Mouse (Mus musculus) midbrain, embryonic 11.5 days (tissue): ENCODE measurements around the gene Tph1. TPM values are rescaled to one million over a fixed set of nuclear protein-coding genes. Genes with fewer than 3 reads are reported as not detected.

Experiments used
- ATAC-seq: fragments of 200-750 bp; cut with Nextera tagmentation; 2 replicates; pipeline ENCODE4 v1.8.0; 2017; ENCODE audit warnings: moderate TSS enrichment, moderate library complexity; ENCODE audit not compliant: low FRiP score
- DNase-seq: peaks from one replicate; pipeline ENCODE4 v3.0.0; 2015; ENCODE audit warnings: low spot score; ENCODE audit errors: missing footprints
- H3K27ac ChIP-seq: fragments of 300-500 bp; sonication (generic); 2 replicates; pipeline ENCODE4 v1.5.1; 2014; ENCODE audit warnings: low read depth, low read length
- H3K27me3 ChIP-seq: fragments of 300-500 bp; sonication (generic); 2 replicates; pipeline ENCODE4 v1.6.1; 2014; ENCODE audit warnings: mild to moderate bottlenecking, low read length, moderate library complexity, mixed read lengths; ENCODE audit not compliant: control insufficient read depth, insufficient read depth
- H3K36me3 ChIP-seq: fragments of 300-500 bp; sonication (generic); 2 replicates; pipeline ENCODE4 v1.6.1; 2014; ENCODE audit warnings: mild to moderate bottlenecking, low read length, moderate library complexity, mixed read lengths; ENCODE audit not compliant: control insufficient read depth, insufficient read depth
- H3K4me1 ChIP-seq: fragments of 300-500 bp; sonication (generic); 2 replicates; pipeline ENCODE4 v1.6.1; 2014; ENCODE audit warnings: low read length; ENCODE audit not compliant: control insufficient read depth, insufficient read depth
- H3K4me2 ChIP-seq: fragments of 300-500 bp; sonication (generic); 2 replicates; pipeline ENCODE4 v1.6.1; 2014; ENCODE audit warnings: mild to moderate bottlenecking, moderate library complexity
- H3K4me3 ChIP-seq: fragments of 300-500 bp; sonication (generic); 2 replicates; pipeline ENCODE4 v1.5.1; 2014; ENCODE audit warnings: low read depth, low read length
- H3K9ac ChIP-seq: fragments of 300-500 bp; sonication (generic); 2 replicates; pipeline ENCODE4 v1.6.1; 2014; ENCODE audit warnings: low read length
- H3K9me3 ChIP-seq: fragments of 300-500 bp; sonication (generic); 2 replicates; pipeline ENCODE4 v1.6.1; 2016; ENCODE audit warnings: low read length; ENCODE audit not compliant: control insufficient read depth
- WGBS: fragments of 180-500 bp; shearing (Covaris S2); extraction: QIAGEN DNeasy Blood & Tissue Kit; methylation state at CpG from one replicate; pipeline ENCODE4 v1.1.7; 2014; 5-methylcytosine and 5-hydroxymethylcytosine counted together
- polyA plus RNA-seq: library from polyadenylated mRNA; unstranded; fragments of >200 nt; fragmentation: Nextera tagmentation; extraction: Ambion mirVana; gene quantifications from 2 replicates; pipeline ENCODE4 v1.2.1, GENCODE M21; 2014

The Tph1 gene
- 0.21 and 0.59 TPM in 2 replicates for polyA plus RNA-seq

DNA sequence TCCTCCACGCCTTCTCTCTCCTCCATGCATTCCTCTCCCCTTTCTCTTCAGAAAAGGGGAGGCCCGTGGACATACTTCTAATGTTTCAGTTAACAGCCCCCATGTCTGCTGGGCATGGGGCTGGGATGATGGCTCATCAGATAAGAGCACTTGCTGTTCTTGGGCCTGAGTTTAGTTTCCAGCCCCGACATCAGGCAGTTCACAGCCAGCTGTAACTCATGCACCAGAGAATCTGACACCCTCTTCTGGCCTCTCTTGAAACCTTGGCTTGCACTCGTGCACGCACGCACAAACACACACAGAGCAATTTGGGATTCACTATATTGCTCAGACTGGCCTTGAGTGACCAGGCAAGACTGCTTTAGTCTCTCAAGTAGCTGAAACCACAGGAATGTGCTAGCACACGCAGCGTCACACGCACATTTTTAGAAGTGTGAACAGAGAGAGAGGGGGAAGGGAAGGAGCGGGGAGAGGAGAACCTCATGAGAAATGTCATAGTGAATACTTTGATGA lies at the start of gene Tph1:
Tph1 (minus strand) TSS at position 378 of the 513 bp plus-strand sequence.
- Histone ChIP-seq H3K27ac (no peak within 1 kb of the TSS), H3K4me3 (no peak within 1 kb of the TSS), H3K36me3 (no peaks in the 10 kb centered on the region), H3K9ac (no peak within 1 kb of the TSS), H3K4me2 (no peak within 1 kb of the TSS), H3K4me1 (peaks cover 3% of the 10 kb centered on the region), H3K9me3 (no peaks in the 10 kb centered on the region), H3K27me3 (no peaks in the 10 kb centered on the region; the same call in 1 of the 2 replicates)
- no peak for ATAC-seq
- WGBS = 73% methylated on average over 10 of the region's 10 CpGs
- peak; percentile 65 for DNase-seq

DNA sequence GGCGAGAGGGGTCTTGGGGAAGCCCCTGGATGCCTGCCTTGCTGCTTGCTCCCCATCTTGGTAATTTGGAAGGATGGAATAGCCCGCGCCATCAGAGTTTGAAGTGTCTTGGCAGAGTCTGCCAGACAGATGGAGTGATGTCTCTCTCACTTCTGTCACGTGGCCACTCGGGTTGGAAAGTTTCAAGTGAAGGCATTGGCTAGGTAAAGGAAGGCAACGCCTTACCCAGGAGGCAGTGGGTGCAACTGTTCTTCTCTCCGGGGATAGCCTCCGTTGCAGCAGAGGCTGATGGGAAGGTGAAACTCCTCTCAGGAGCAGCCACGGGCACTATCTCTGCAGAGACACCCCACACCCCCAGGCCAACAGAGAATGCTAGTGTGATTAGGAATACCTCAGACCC lies 48.1 kb upstream of the Tph1 start:
- Histone ChIP-seq H3K4me3 (no peak overlapping the region), H3K36me3 (no peaks in the 10 kb centered on the region), H3K4me1 (no peaks in the 10 kb centered on the region), H3K9ac (no peak overlapping the region), H3K27ac (no peak overlapping the region), H3K4me2 (no peak overlapping the region), H3K27me3 (no peaks in the 10 kb centered on the region), H3K9me3 (no peaks in the 10 kb centered on the region)
- ATAC-seq = no peak
- 77% methylated on average over 9 of the region's 9 CpGs for WGBS
- DNase-seq = no peak

- DNase-seq = no peak
- ATAC-seq = no peak
- H3K4me2 ChIP-seq = no peak overlapping the region
- no peaks in the 10 kb centered on the region for H3K27me3 ChIP-seq
- no peak overlapping the region for H3K27ac ChIP-seq
- no peaks in the 10 kb centered on the region for H3K4me1 ChIP-seq
- H3K9ac ChIP-seq = no peak overlapping the region
- H3K9me3 ChIP-seq = no peaks in the 10 kb centered on the region
- WGBS = 81% methylated on average over 7 of the region's 7 CpGs
- no peaks in the 10 kb centered on the region for H3K36me3 ChIP-seq
- H3K4me3 ChIP-seq = no peak overlapping the region
Measured at GRCm38 (mm10) chr7:46719526-46719925, 47.2 kb upstream of the Tph1 start.

- DNase-seq (no peak), ATAC-seq (no peak)
- H3K27me3 ChIP-seq = no peaks in the 10 kb centered on the region
- H3K9ac ChIP-seq = no peak overlapping the region
- no peaks in the 10 kb centered on the region for H3K36me3 ChIP-seq
- no peak overlapping the region for H3K27ac ChIP-seq
- no peak overlapping the region for H3K4me3 ChIP-seq
- 83% methylated on average over 7 of the region's 7 CpGs for WGBS
- no peaks in the 10 kb centered on the region for H3K9me3 ChIP-seq
- H3K4me2 ChIP-seq = no peak overlapping the region
- no peaks in the 10 kb centered on the region for H3K4me1 ChIP-seq
Measured at GRCm38 (mm10) chr7:46718591-46719270, 46.4 kb upstream of the Tph1 start.

- Histone ChIP-seq H3K27me3 (no peaks in the 10 kb centered on the region), H3K36me3 (no peaks in the 10 kb centered on the region), H3K4me1 (no peaks in the 10 kb centered on the region), H3K27ac (no peak overlapping the region), H3K9me3 (no peaks in the 10 kb centered on the region), H3K4me2 (no peak overlapping the region), H3K9ac (no peak overlapping the region), H3K4me3 (no peak overlapping the region)
- no peak for ATAC-seq
- WGBS = 73% methylated on average over 5 of the region's 5 CpGs
- DNase-seq = no peak
Measured at GRCm38 (mm10) chr7:46716897-46717296, 44.6 kb upstream of the Tph1 start.

- ATAC-seq = no peak
Measured at GRCm38 (mm10) chr7:46715600-46715999, 43.3 kb upstream of the Tph1 start, which contains the start of gene Saa3. Gene Saa3, minus strand, starts transcription at chr7:46715700.

GRCm38 (mm10) chr7:46714518-46714917 lies 42.2 kb upstream of the Tph1 start:
- WGBS = 32% methylated on average over 6 of the region's 6 CpGs

More at GRCm38 (mm10) chr7:46715600-46715999, 43.3 kb upstream of the Tph1 start, which contains the start of gene Saa3:
- Histone ChIP-seq H3K27me3 (no peaks in the 10 kb centered on the region), H3K4me1 (no peaks in the 10 kb centered on the region), H3K9ac (no peak within 1 kb of the TSS), H3K36me3 (no peaks in the 10 kb centered on the region), H3K4me3 (no peak within 1 kb of the TSS), H3K27ac (no peak within 1 kb of the TSS), H3K9me3 (no peaks in the 10 kb centered on the region), H3K4me2 (no peak within 1 kb of the TSS)
- no peak for DNase-seq
- 88% methylated on average over 5 of the region's 5 CpGs for WGBS

DNA sequence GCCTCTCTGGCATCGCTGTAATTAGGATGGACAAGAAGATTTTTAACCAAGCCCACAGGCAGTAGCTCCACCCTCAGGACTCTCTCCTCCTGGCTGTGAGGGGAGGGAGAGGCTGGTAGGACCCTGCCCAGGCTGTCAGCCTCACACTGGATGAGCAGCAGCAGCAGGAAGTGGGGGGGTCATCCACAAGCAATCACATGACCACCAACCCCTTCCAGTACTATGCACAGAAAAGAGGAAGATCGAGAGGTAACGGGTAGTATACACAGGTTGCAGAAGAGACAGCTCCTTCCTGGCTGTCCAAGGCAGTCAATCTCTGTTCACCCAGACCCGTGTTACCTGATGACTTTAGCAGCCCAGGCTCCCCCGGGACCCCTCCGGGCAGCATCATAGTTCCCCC lies 39.9 kb upstream of the Tph1 start:
- Histone ChIP-seq H3K4me3 (no peak overlapping the region), H3K9me3 (no peaks in the 10 kb centered on the region), H3K27me3 (no peaks in the 10 kb centered on the region), H3K4me1 (peaks cover 6% of the 10 kb centered on the region), H3K36me3 (no peaks in the 10 kb centered on the region), H3K27ac (no peak overlapping the region), H3K4me2 (no peak overlapping the region), H3K9ac (no peak overlapping the region)
- DNase-seq = no peak
- 72% methylated on average over 6 of the region's 6 CpGs for WGBS
- no peak for ATAC-seq

More at GRCm38 (mm10) chr7:46714518-46714917, 42.2 kb upstream of the Tph1 start:
- ATAC-seq (no peak), DNase-seq (peak; percentile 91)
- Histone ChIP-seq H3K27me3 (no peaks in the 10 kb centered on the region), H3K4me3 (no peak overlapping the region), H3K9me3 (no peaks in the 10 kb centered on the region), H3K9ac (no peak overlapping the region), H3K27ac (no peak overlapping the region), H3K4me1 (peaks cover 4% of the 10 kb centered on the region), H3K4me2 (no peak overlapping the region), H3K36me3 (no peaks in the 10 kb centered on the region)

DNA sequence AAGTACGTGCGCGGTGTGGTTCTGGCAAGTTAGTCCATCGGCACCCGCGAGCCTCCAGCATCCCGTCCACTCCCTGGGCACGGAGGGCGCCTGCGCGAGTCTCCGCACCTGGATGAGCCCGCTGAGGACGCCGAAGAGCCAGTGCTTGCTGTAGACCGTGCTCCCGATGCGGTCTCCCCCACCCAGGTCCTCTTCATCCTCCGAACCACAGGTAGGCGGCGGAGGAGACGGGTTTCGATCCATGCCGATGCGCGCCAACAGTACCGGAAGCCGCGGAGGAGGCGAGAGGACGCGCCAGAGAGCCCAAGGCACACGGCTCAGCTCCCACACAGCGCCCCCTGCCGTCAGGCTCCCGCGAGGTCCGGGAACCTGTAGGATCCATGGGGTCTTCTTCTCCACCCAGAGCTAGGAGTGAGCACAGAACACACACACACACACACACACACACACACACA lies 38.1 kb upstream of the Tph1 start, which contains the start of gene Saal1:
Saal1 (minus strand) TSS at position 291 of the 455 bp plus-strand sequence.
- Histone ChIP-seq H3K36me3 (peaks cover 5% of the 10 kb centered on the region; the same call in 1 of the 2 replicates), H3K27ac (no peak within 1 kb of the TSS; the same call in 1 of the 2 replicates), H3K4me1 (peaks cover 6% of the 10 kb centered on the region), H3K9ac (peak within 1 kb of the TSS; percentile 96), H3K27me3 (no peaks in the 10 kb centered on the region), H3K9me3 (no peaks in the 10 kb centered on the region), H3K4me2 (peak within 1 kb of the TSS; percentile 58), H3K4me3 (peak within 1 kb of the TSS; percentile 87)
- ATAC-seq (peak; percentile 97), DNase-seq (peak; percentile 100)
- WGBS = under 1% methylated on average over 38 of the region's 38 CpGs
